Mouse (Mus musculus): Measurements from ENCODE around the gene Olfr1359. TPM values are rescaled to one million over a fixed set of nuclear protein-coding genes. Genes with fewer than 3 reads are reported as not detected.

The Olfr1359 gene
- not detected in 2 replicates for polyA plus RNA-seq (2015; fragmentation: Nextera tagmentation; extraction: Ambion mirVana)

- Histone ChIP-seq H3K4me2 (replicated peaks; ENCODE audit: low read depth) (no peak within 1 kb of the TSS), H3K36me3 (ENCODE audit: control insufficient read depth, insufficient read depth, low read length) (no peaks in the 10 kb centered on the region)
- DNase-seq (ENCODE audit: low spot score) = no peak
These were observed at the start of gene Olfr1359 for GRCm38 (mm10) chr13:21697811-21698210. TSS of gene Olfr1359 (plus strand) at chr13:21698111.

GRCm38 (mm10) chr13:21663286-21663685 is 34.6 kb upstream of the Olfr1359 start, which contains the start of gene Olfr1361:
TSS of gene Olfr1361 (minus strand) at chr13:21663386.
- Histone ChIP-seq H3K27ac (replicated peaks) (no peak within 1 kb of the TSS), H3K4me3 (ENCODE audit: low read depth, low read length) (no peak within 1 kb of the TSS), H3K27me3 (ENCODE audit: control insufficient read depth, insufficient read depth, low read length) (no peaks in the 10 kb centered on the region), H3K4me1 (replicated peaks; ENCODE audit: control insufficient read depth, insufficient read depth) (no peaks in the 10 kb centered on the region), H3K36me3 (ENCODE audit: control insufficient read depth, insufficient read depth, low read length) (no peaks in the 10 kb centered on the region), H3K9ac (ENCODE audit: low read length) (no peak within 1 kb of the TSS), H3K9me3 (ENCODE audit: control insufficient read depth, low read length) (no peaks in the 10 kb centered on the region), H3K4me2 (replicated peaks; ENCODE audit: low read depth) (no peak within 1 kb of the TSS)
- TF ChIP-seq CTCF (IDR thresholded peaks at IDR 0.05; ENCODE audit: low read depth) = no peak
- TF ChIP-seq EP300 (optimal IDR thresholded peaks at IDR 0.05) = no peak
- DNase-seq (ENCODE audit: low spot score) (no peak), ATAC-seq (ENCODE audit: low FRiP score, low TSS enrichment) (no peak)
- 68% methylated on average over 2 of the region's 2 CpGs for WGBS

More at GRCm38 (mm10) chr13:21697811-21698210, at the start of gene Olfr1359:
- Histone ChIP-seq H3K9me3 (ENCODE audit: control insufficient read depth, low read length) (no peaks in the 10 kb centered on the region), H3K4me3 (ENCODE audit: low read depth, low read length) (no peak within 1 kb of the TSS), H3K4me1 (replicated peaks; ENCODE audit: control insufficient read depth, insufficient read depth) (no peaks in the 10 kb centered on the region), H3K27me3 (ENCODE audit: control insufficient read depth, insufficient read depth, low read length) (no peaks in the 10 kb centered on the region), H3K27ac (replicated peaks) (no peak within 1 kb of the TSS), H3K9ac (ENCODE audit: low read length) (no peak within 1 kb of the TSS)
- ATAC-seq (ENCODE audit: low FRiP score, low TSS enrichment) = no peak
- no peak for TF ChIP-seq EP300 (optimal IDR thresholded peaks at IDR 0.05)
- TF ChIP-seq CTCF (IDR thresholded peaks at IDR 0.05; ENCODE audit: low read depth) = no peak

- ATAC-seq (ENCODE audit: low FRiP score, low TSS enrichment) (no peak), DNase-seq (ENCODE audit: low spot score) (no peak)
- no peak within 1 kb of the TSS for H3K27ac ChIP-seq (replicated peaks)
- no peaks in the 10 kb centered on the region for H3K4me1 ChIP-seq (replicated peaks; ENCODE audit: control insufficient read depth, insufficient read depth)
- no peak within 1 kb of the TSS for H3K4me3 ChIP-seq (ENCODE audit: low read depth, low read length)
- H3K4me2 ChIP-seq (replicated peaks; ENCODE audit: low read depth) = no peak within 1 kb of the TSS
- TF ChIP-seq CTCF (IDR thresholded peaks at IDR 0.05; ENCODE audit: low read depth) (no peak), EP300 (optimal IDR thresholded peaks at IDR 0.05) (no peak)
- H3K27me3 ChIP-seq (ENCODE audit: control insufficient read depth, insufficient read depth, low read length) = no peaks in the 10 kb centered on the region
- H3K9me3 ChIP-seq (ENCODE audit: control insufficient read depth, low read length) = no peaks in the 10 kb centered on the region
- 80% methylated on average over 2 of the region's 2 CpGs for WGBS
- no peak within 1 kb of the TSS for H3K9ac ChIP-seq (ENCODE audit: low read length)
- no peaks in the 10 kb centered on the region for H3K36me3 ChIP-seq (ENCODE audit: control insufficient read depth, insufficient read depth, low read length)
These were observed 20.6 kb upstream of the Olfr1359 start, which contains the start of gene Olfr1360 for GRCm38 (mm10) chr13:21677305-21677704. TSS of gene Olfr1360 (minus strand) at chr13:21677405.

- Histone ChIP-seq H3K27ac (replicated peaks) (no peak overlapping the region), H3K36me3 (ENCODE audit: control insufficient read depth, insufficient read depth, low read length) (no peaks in the 10 kb centered on the region), H3K4me2 (replicated peaks; ENCODE audit: low read depth) (no peak overlapping the region), H3K4me1 (replicated peaks; ENCODE audit: control insufficient read depth, insufficient read depth) (no peaks in the 10 kb centered on the region), H3K27me3 (ENCODE audit: control insufficient read depth, insufficient read depth, low read length) (no peaks in the 10 kb centered on the region), H3K4me3 (ENCODE audit: low read depth, low read length) (no peak overlapping the region), H3K9me3 (ENCODE audit: control insufficient read depth, low read length) (no peaks in the 10 kb centered on the region), H3K9ac (ENCODE audit: low read length) (no peak overlapping the region)
- no peak for TF ChIP-seq EP300 (optimal IDR thresholded peaks at IDR 0.05)
- TF ChIP-seq CTCF (IDR thresholded peaks at IDR 0.05; ENCODE audit: low read depth) = no peak
- ATAC-seq (ENCODE audit: low FRiP score, low TSS enrichment) (no peak), DNase-seq (ENCODE audit: low spot score) (no peak)
- WGBS = 70% methylated on average over 4 of the region's 4 CpGs
These were observed 8.8 kb downstream of the Olfr1359 start for GRCm38 (mm10) chr13:21706669-21707068.

GRCm38 (mm10) chr13:21710031-21710711 is 12.3 kb downstream of the Olfr1359 start:
- peak; percentile 88 for DNase-seq (ENCODE audit: low spot score)
- no peaks in the 10 kb centered on the region for H3K9me3 ChIP-seq (ENCODE audit: control insufficient read depth, low read length)
- peak overlapping the region; percentile 72 for H3K4me3 ChIP-seq (ENCODE audit: low read depth, low read length)
- peak; percentile 84 for ATAC-seq (ENCODE audit: low FRiP score, low TSS enrichment)
- no peaks in the 10 kb centered on the region for H3K27me3 ChIP-seq (ENCODE audit: control insufficient read depth, insufficient read depth, low read length)
- H3K4me2 ChIP-seq (replicated peaks; ENCODE audit: low read depth) = peak overlapping the region; percentile 64
- peak; percentile 66 for TF ChIP-seq EP300 (optimal IDR thresholded peaks at IDR 0.05)
- TF ChIP-seq CTCF (IDR thresholded peaks at IDR 0.05; ENCODE audit: low read depth) = peak; percentile 90
- H3K36me3 ChIP-seq (ENCODE audit: control insufficient read depth, insufficient read depth, low read length) = no peaks in the 10 kb centered on the region
- H3K9ac ChIP-seq (ENCODE audit: low read length) = peak overlapping the region; percentile 59
- 0 out of 2 replicates have a peak, but pooled peaks cover 2% of the 10 kb centered on the region for H3K4me1 ChIP-seq (replicated peaks; ENCODE audit: control insufficient read depth, insufficient read depth)
- peak overlapping the region; percentile 86 for H3K27ac ChIP-seq (replicated peaks)
- WGBS = under 1% methylated on average over 32 of the region's 32 CpGs
